Mouse (Mus musculus): ENCODE data around the gene Fmo5. TPM values are rescaled to one million over a fixed set of nuclear protein-coding genes. Genes with fewer than 3 reads are reported as not detected.
A peak's percentile ranks its signal among the peaks of the same experiment; 100 is the strongest.

Gene Fmo5
- total RNA-seq, 2 experiments from 2014 or later, result 6.5 to 7.3 TPM

GRCm38 (mm10) chr3:97611021-97611420, 17.6 kb upstream of the Fmo5 start:
- Histone ChIP-seq H3K4me3 (no peak overlapping the region), H3K27ac (no peak overlapping the region)
- no peak for TF ChIP-seq CTCF (IDR thresholded peaks at IDR 0.05)
- DNase-seq, result no peak
- intact Hi-C loops (cut with DNase I), result loop anchor here (2.0 kb wide), 1 partner anchor 44 kb away; no protein-coding TSS in a partner anchor

GRCm38 (mm10) chr3:97615154-97615553, 13.4 kb upstream of the Fmo5 start:
- no peak overlapping the region for H3K4me3 ChIP-seq
- TF ChIP-seq CTCF (IDR thresholded peaks at IDR 0.05), result no peak
- no peak overlapping the region for H3K27ac ChIP-seq
- no peak for DNase-seq
- intact Hi-C loops (cut with DNase I), result no loop called here

GRCm38 (mm10) chr3:97615933-97616332, 12.7 kb upstream of the Fmo5 start:
- TF ChIP-seq CTCF (IDR thresholded peaks at IDR 0.05), result no peak
- Histone ChIP-seq H3K4me3 (no peak overlapping the region), H3K27ac (no peak overlapping the region)
- DNase-seq, result no peak
- intact Hi-C loops (cut with DNase I), result no loop called here

GRCm38 (mm10) chr3:97617091-97617825, 11.3 kb upstream of the Fmo5 start:
- no peak overlapping the region for H3K4me3 ChIP-seq
- DNase-seq, result no peak
- no peak for TF ChIP-seq CTCF (IDR thresholded peaks at IDR 0.05)
- intact Hi-C loops (cut with DNase I), result no loop called here
- no peak overlapping the region for H3K27ac ChIP-seq

GRCm38 (mm10) chr3:97617899-97618298, 10.7 kb upstream of the Fmo5 start:
- TF ChIP-seq CTCF (IDR thresholded peaks at IDR 0.05), result no peak
- H3K27ac ChIP-seq, result no peak overlapping the region
- intact Hi-C loops (cut with DNase I), result no loop called here
- H3K4me3 ChIP-seq, result no peak overlapping the region
- no peak for DNase-seq

- intact Hi-C loops (cut with DNase I), result no loop called here
- no peak for DNase-seq
These were observed 7.9 kb upstream of the Fmo5 start for GRCm38 (mm10) chr3:97620657-97621056.

GRCm38 (mm10) chr3:97624611-97625010, 4.0 kb upstream of the Fmo5 start:
- TF ChIP-seq CTCF (IDR thresholded peaks at IDR 0.05), result no peak
- no peak overlapping the region for H3K27ac ChIP-seq
- intact Hi-C loops (cut with DNase I), result no loop called here
- no peak overlapping the region for H3K4me3 ChIP-seq
- no peak for DNase-seq

More at GRCm38 (mm10) chr3:97620657-97621056, 7.9 kb upstream of the Fmo5 start:
- Histone ChIP-seq H3K27ac (no peak overlapping the region), H3K4me3 (no peak overlapping the region)
- TF ChIP-seq CTCF (IDR thresholded peaks at IDR 0.05), result no peak

GRCm38 (mm10) chr3:97627893-97628292, 711 bp upstream of the Fmo5 start:
- H3K4me3 ChIP-seq, result peak overlapping the region; percentile 74
- H3K27ac ChIP-seq, result peak overlapping the region; percentile 87; the same call in 1 of the 2 replicates
- intact Hi-C loops (cut with DNase I), result no loop called here
- no peak for DNase-seq
- no peak for TF ChIP-seq CTCF (IDR thresholded peaks at IDR 0.05)

GRCm38 (mm10) chr3:97629941-97630340, 1.3 kb downstream of the Fmo5 start:
- no peak for TF ChIP-seq CTCF (IDR thresholded peaks at IDR 0.05)
- intact Hi-C loops (cut with DNase I), result no loop called here
- Histone ChIP-seq H3K27ac (no peak overlapping the region), H3K4me3 (no peak overlapping the region)
- DNase-seq, result no peak

GRCm38 (mm10) chr3:97630746-97631145, 2.1 kb downstream of the Fmo5 start:
- H3K4me3 ChIP-seq, result no peak overlapping the region
- intact Hi-C loops (cut with DNase I), result no loop called here
- H3K27ac ChIP-seq, result no peak overlapping the region
- TF ChIP-seq CTCF (IDR thresholded peaks at IDR 0.05), result no peak
- DNase-seq, result no peak

- Histone ChIP-seq H3K27ac (no peak overlapping the region), H3K4me3 (no peak overlapping the region)
- DNase-seq, result no peak
- intact Hi-C loops (cut with DNase I), result no loop called here
- TF ChIP-seq CTCF (IDR thresholded peaks at IDR 0.05), result no peak
These were observed 2.8 kb downstream of the Fmo5 start for GRCm38 (mm10) chr3:97631258-97631860.

GRCm38 (mm10) chr3:97633456-97633855, 4.9 kb downstream of the Fmo5 start:
- H3K4me3 ChIP-seq, result no peak overlapping the region
- DNase-seq, result no peak
- no peak for TF ChIP-seq CTCF (IDR thresholded peaks at IDR 0.05)
- intact Hi-C loops (cut with DNase I), result no loop called here
- no peak overlapping the region for H3K27ac ChIP-seq

GRCm38 (mm10) chr3:97634288-97634761, 5.7 kb downstream of the Fmo5 start:
- no peak overlapping the region for H3K4me3 ChIP-seq
- DNase-seq, result peak; percentile 85
- peak; percentile 36 for TF ChIP-seq CTCF (IDR thresholded peaks at IDR 0.05)
- H3K27ac ChIP-seq, result peak overlapping the region; percentile 73
- intact Hi-C loops (cut with DNase I), result no loop called here
